Mouse (Mus musculus): ENCODE measurements around the gene Msln. TPM values are rescaled to one million over a fixed set of nuclear protein-coding genes. Genes with fewer than 3 reads are reported as not detected.
A peak's percentile ranks its signal among the peaks of the same experiment; 100 is the strongest.

Gene Msln
- total and polyA plus RNA-seq, 2 experiments from 2014 or later: 1.6 to 2.2 TPM

GRCm38 (mm10) chr17:25765886-25766285, 11.7 kb upstream of the Msln start:
- Histone ChIP-seq H3K4me3 (ENCODE audit: low read depth, low read length) (no peak overlapping the region), H3K4me2 (ENCODE audit: low read depth, low read length, poor library complexity, severe bottlenecking) (no peak overlapping the region), H3K27me3 (ENCODE audit: insufficient read depth, low read length) (no peaks in the 10 kb centered on the region), H3K9me3 (ENCODE audit: low read length) (no peaks in the 10 kb centered on the region), H3K36me3 (ENCODE audit: insufficient read depth, low read length) (no peaks in the 10 kb centered on the region), H3K27ac (ENCODE audit: low read depth, low read length) (no peak overlapping the region), H3K9ac (replicated peaks; ENCODE audit: low read length, poor library complexity, severe bottlenecking) (no peak overlapping the region), H3K4me1 (ENCODE audit: insufficient read depth, low read length) (no peaks in the 10 kb centered on the region)
- DNase-seq (ENCODE audit: low spot score) (peak; percentile 21), ATAC-seq (ENCODE audit: low FRiP score) (no peak)
- 55% methylated on average over 5 of the region's 5 CpGs for WGBS
- TF ChIP-seq CTCF (IDR thresholded peaks at IDR 0.05): no peak

- H3K27ac ChIP-seq (ENCODE audit: low read depth, low read length): no peak overlapping the region
- no peaks in the 10 kb centered on the region for H3K4me1 ChIP-seq (ENCODE audit: insufficient read depth, low read length)
- no peaks in the 10 kb centered on the region for H3K27me3 ChIP-seq (ENCODE audit: insufficient read depth, low read length)
- H3K36me3 ChIP-seq (ENCODE audit: insufficient read depth, low read length): no peaks in the 10 kb centered on the region
- 24% methylated on average over 3 of the region's 3 CpGs for WGBS
- no peak overlapping the region for H3K4me2 ChIP-seq (ENCODE audit: low read depth, low read length, poor library complexity, severe bottlenecking)
- DNase-seq (ENCODE audit: low spot score): no peak
- ATAC-seq (ENCODE audit: low FRiP score): no peak
- no peak overlapping the region for H3K4me3 ChIP-seq (ENCODE audit: low read depth, low read length)
- no peaks in the 10 kb centered on the region for H3K9me3 ChIP-seq (ENCODE audit: low read length)
- no peak for TF ChIP-seq CTCF (IDR thresholded peaks at IDR 0.05)
- no peak overlapping the region for H3K9ac ChIP-seq (replicated peaks; ENCODE audit: low read length, poor library complexity, severe bottlenecking)
Observed at GRCm38 (mm10) chr17:25762591-25762990, 8.4 kb upstream of the Msln start.

- H3K27ac ChIP-seq (ENCODE audit: low read depth, low read length): no peak overlapping the region
- H3K4me3 ChIP-seq (ENCODE audit: low read depth, low read length): no peak overlapping the region
- H3K27me3 ChIP-seq (ENCODE audit: insufficient read depth, low read length): no peaks in the 10 kb centered on the region
- H3K9me3 ChIP-seq (ENCODE audit: low read length): no peaks in the 10 kb centered on the region
- TF ChIP-seq CTCF (IDR thresholded peaks at IDR 0.05): no peak
- 20% methylated on average over 4 of the region's 4 CpGs for WGBS
- H3K36me3 ChIP-seq (ENCODE audit: insufficient read depth, low read length): no peaks in the 10 kb centered on the region
- ATAC-seq (ENCODE audit: low FRiP score) (no peak), DNase-seq (ENCODE audit: low spot score) (no peak)
- no peak overlapping the region for H3K9ac ChIP-seq (replicated peaks; ENCODE audit: low read length, poor library complexity, severe bottlenecking)
- no peak overlapping the region for H3K4me2 ChIP-seq (ENCODE audit: low read depth, low read length, poor library complexity, severe bottlenecking)
- H3K4me1 ChIP-seq (ENCODE audit: insufficient read depth, low read length): no peaks in the 10 kb centered on the region
Observed at GRCm38 (mm10) chr17:25761561-25761970, 7.4 kb upstream of the Msln start.

- Histone ChIP-seq H3K27me3 (ENCODE audit: insufficient read depth, low read length) (no peaks in the 10 kb centered on the region), H3K4me1 (ENCODE audit: insufficient read depth, low read length) (no peaks in the 10 kb centered on the region), H3K9ac (replicated peaks; ENCODE audit: low read length, poor library complexity, severe bottlenecking) (no peak overlapping the region), H3K36me3 (ENCODE audit: insufficient read depth, low read length) (no peaks in the 10 kb centered on the region), H3K9me3 (ENCODE audit: low read length) (no peaks in the 10 kb centered on the region), H3K4me2 (ENCODE audit: low read depth, low read length, poor library complexity, severe bottlenecking) (no peak overlapping the region), H3K4me3 (ENCODE audit: low read depth, low read length) (no peak overlapping the region), H3K27ac (ENCODE audit: low read depth, low read length) (no peak overlapping the region)
- WGBS: 70% methylated on average over 8 of the region's 8 CpGs
- no peak for DNase-seq (ENCODE audit: low spot score)
- TF ChIP-seq CTCF (IDR thresholded peaks at IDR 0.05): no peak
- no peak for ATAC-seq (ENCODE audit: low FRiP score)
Observed at GRCm38 (mm10) chr17:25760148-25760547, 6.0 kb upstream of the Msln start.

GRCm38 (mm10) chr17:25757691-25758090, 3.5 kb upstream of the Msln start:
- Histone ChIP-seq H3K4me3 (ENCODE audit: low read depth, low read length) (no peak overlapping the region), H3K4me1 (ENCODE audit: insufficient read depth, low read length) (no peaks in the 10 kb centered on the region), H3K9me3 (ENCODE audit: low read length) (no peaks in the 10 kb centered on the region), H3K27ac (ENCODE audit: low read depth, low read length) (no peak overlapping the region), H3K9ac (replicated peaks; ENCODE audit: low read length, poor library complexity, severe bottlenecking) (no peak overlapping the region), H3K4me2 (ENCODE audit: low read depth, low read length, poor library complexity, severe bottlenecking) (no peak overlapping the region), H3K27me3 (ENCODE audit: insufficient read depth, low read length) (no peaks in the 10 kb centered on the region), H3K36me3 (ENCODE audit: insufficient read depth, low read length) (no peaks in the 10 kb centered on the region)
- ATAC-seq (ENCODE audit: low FRiP score): no peak
- 73% methylated on average over 3 of the region's 3 CpGs for WGBS
- no peak for TF ChIP-seq CTCF (IDR thresholded peaks at IDR 0.05)
- no peak for DNase-seq (ENCODE audit: low spot score)

GRCm38 (mm10) chr17:25756378-25757242, 2.4 kb upstream of the Msln start:
- no peak overlapping the region for H3K4me3 ChIP-seq (ENCODE audit: low read depth, low read length)
- 81% methylated on average over 9 of the region's 9 CpGs for WGBS
- no peaks in the 10 kb centered on the region for H3K36me3 ChIP-seq (ENCODE audit: insufficient read depth, low read length)
- no peaks in the 10 kb centered on the region for H3K4me1 ChIP-seq (ENCODE audit: insufficient read depth, low read length)
- no peaks in the 10 kb centered on the region for H3K9me3 ChIP-seq (ENCODE audit: low read length)
- ATAC-seq (ENCODE audit: low FRiP score) (no peak), DNase-seq (ENCODE audit: low spot score) (no peak)
- no peak overlapping the region for H3K9ac ChIP-seq (replicated peaks; ENCODE audit: low read length, poor library complexity, severe bottlenecking)
- H3K27me3 ChIP-seq (ENCODE audit: insufficient read depth, low read length): no peaks in the 10 kb centered on the region
- TF ChIP-seq CTCF (IDR thresholded peaks at IDR 0.05): no peak
- no peak overlapping the region for H3K4me2 ChIP-seq (ENCODE audit: low read depth, low read length, poor library complexity, severe bottlenecking)
- no peak overlapping the region for H3K27ac ChIP-seq (ENCODE audit: low read depth, low read length)
